Mouse (Mus musculus) lung, embryonic 14.5 days (tissue): ENCODE data around the gene Col15a1. TPM values are rescaled to one million over a fixed set of nuclear protein-coding genes. Genes with fewer than 3 reads are reported as not detected.

Source experiments
- ATAC-seq: fragments of 200-750 bp; cut with Nextera tagmentation; 2 replicates; pipeline ENCODE4 v1.8.0; 2017; ENCODE audit warnings: mild to moderate bottlenecking, moderate TSS enrichment, moderate library complexity; ENCODE audit not compliant: insufficient read depth
- DNase-seq: peaks from one replicate; pipeline ENCODE4 v3.0.0-alpha.2; 2015
- H3K27ac ChIP-seq: fragments of 300-500 bp; sonication (generic); 2 replicates; pipeline ENCODE4 v1.5.1; 2014; ENCODE audit warnings: low read depth, mild to moderate bottlenecking, moderate library complexity
- H3K27me3 ChIP-seq: fragments of 300-500 bp; sonication (generic); 2 replicates; pipeline ENCODE4 v1.6.1; 2014; ENCODE audit warnings: low read length, control low read depth; ENCODE audit not compliant: insufficient read depth
- H3K36me3 ChIP-seq: fragments of 300-500 bp; sonication (generic); 2 replicates; pipeline ENCODE4 v1.6.1; 2014; ENCODE audit warnings: control low read depth; ENCODE audit not compliant: insufficient read depth
- H3K4me1 ChIP-seq: fragments of 300-500 bp; sonication (generic); 2 replicates; pipeline ENCODE4 v1.6.1; 2014; ENCODE audit warnings: antibody characterized with exemption, control low read depth; ENCODE audit not compliant: insufficient read depth
- H3K4me2 ChIP-seq: fragments of 300-500 bp; sonication (generic); 2 replicates; pipeline ENCODE4 v1.6.1; 2014; ENCODE audit warnings: mild to moderate bottlenecking
- H3K4me3 ChIP-seq: fragments of 300-500 bp; sonication (generic); 2 replicates; pipeline ENCODE4 v1.5.1; 2014; ENCODE audit warnings: low read depth, low read length
- H3K9ac ChIP-seq: fragments of 300-500 bp; sonication (generic); 2 replicates; pipeline ENCODE4 v1.6.1; 2014
- H3K9me3 ChIP-seq: fragments of 300-500 bp; sonication (generic); 2 replicates; pipeline ENCODE4 v1.6.1; 2016; ENCODE audit warnings: low read depth, low read length, control low read depth
- CTCF ChIP-seq: IDR thresholded peaks from 2 replicates; pipeline ENCODE4 v1.5.1; 2016; ENCODE audit warnings: antibody characterized with exemption, low read depth
- WGBS: fragments of 180-500 bp; shearing (Covaris S2); extraction: QIAGEN DNeasy Blood & Tissue Kit; methylation state at CpG from one replicate; pipeline ENCODE4 v1.1.7; 2014; 5-methylcytosine and 5-hydroxymethylcytosine counted together
- polyA plus RNA-seq: library from polyadenylated mRNA; unstranded; fragments of >200 nt; fragmentation: Nextera tagmentation; extraction: Ambion mirVana; gene quantifications from 2 replicates; pipeline ENCODE4 v1.2.1, GENCODE M21; 2014

The Col15a1 gene
- polyA plus RNA-seq, 1 experiment from 2014 or later: 22.1 TPM

DNA sequence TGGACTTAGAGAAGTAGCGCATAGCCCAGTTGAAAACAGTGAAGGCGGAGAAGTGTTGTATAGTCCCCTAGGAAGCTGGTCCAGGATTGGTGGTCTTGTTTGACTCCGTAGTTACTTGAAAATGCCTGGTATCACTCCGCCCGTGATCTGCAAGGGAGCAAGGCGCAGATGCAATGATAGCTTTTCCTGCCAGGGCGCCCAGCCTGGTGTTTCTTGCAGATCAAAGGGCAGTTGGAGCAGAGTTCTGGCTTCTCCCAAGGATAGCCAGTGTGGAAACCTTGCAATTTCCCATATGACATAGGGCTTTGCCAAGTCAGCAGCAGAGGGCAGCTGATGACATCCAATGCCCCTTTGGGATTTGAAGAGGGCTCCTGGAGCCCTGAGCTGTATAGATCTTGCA lies 1.5 kb downstream of the Col15a1 start:
- H3K36me3 ChIP-seq: no peaks in the 10 kb centered on the region
- H3K9me3 ChIP-seq: no peaks in the 10 kb centered on the region
- no peak overlapping the region for H3K9ac ChIP-seq
- peak overlapping the region; percentile 49; the same call in 1 of the 2 replicates for H3K4me3 ChIP-seq
- peaks cover 41% of the 10 kb centered on the region for H3K27me3 ChIP-seq
- TF ChIP-seq CTCF: no peak
- H3K4me2 ChIP-seq: peak overlapping the region; percentile 78
- DNase-seq (no peak), ATAC-seq (no peak)
- H3K4me1 ChIP-seq: peaks cover 9% of the 10 kb centered on the region; the same call in 1 of the 2 replicates
- no peak overlapping the region for H3K27ac ChIP-seq
- 75% methylated on average over 7 of the region's 7 CpGs for WGBS

DNA sequence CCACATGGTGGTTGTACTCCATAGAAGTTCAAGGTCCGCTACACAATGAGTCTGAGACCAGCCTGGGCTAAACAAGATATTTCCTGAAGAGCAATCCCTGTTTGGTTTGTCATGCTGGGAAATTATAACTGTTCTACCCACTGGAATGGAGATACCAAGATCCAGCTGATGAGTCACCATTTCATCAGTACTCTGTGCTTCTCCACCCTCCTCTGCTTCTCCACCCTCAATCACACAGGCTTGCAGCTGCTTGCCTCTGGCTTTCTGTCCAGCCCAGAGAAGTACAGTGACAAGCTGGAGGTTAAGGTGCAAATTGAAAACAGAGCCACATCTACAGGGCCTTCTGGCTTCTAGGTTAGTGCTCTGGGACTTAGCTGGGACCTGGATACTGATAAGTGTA lies 10.9 kb downstream of the Col15a1 start:
- Histone ChIP-seq H3K27me3 (no peaks in the 10 kb centered on the region), H3K4me1 (no peaks in the 10 kb centered on the region), H3K4me2 (no peak overlapping the region), H3K36me3 (no peaks in the 10 kb centered on the region), H3K9me3 (no peaks in the 10 kb centered on the region), H3K9ac (no peak overlapping the region), H3K4me3 (no peak overlapping the region), H3K27ac (no peak overlapping the region)
- DNase-seq (no peak), ATAC-seq (no peak)
- TF ChIP-seq CTCF: no peak
- whole genome bisulfite sequencing: 86% methylated on average over 1 of the region's 1 CpGs

DNA sequence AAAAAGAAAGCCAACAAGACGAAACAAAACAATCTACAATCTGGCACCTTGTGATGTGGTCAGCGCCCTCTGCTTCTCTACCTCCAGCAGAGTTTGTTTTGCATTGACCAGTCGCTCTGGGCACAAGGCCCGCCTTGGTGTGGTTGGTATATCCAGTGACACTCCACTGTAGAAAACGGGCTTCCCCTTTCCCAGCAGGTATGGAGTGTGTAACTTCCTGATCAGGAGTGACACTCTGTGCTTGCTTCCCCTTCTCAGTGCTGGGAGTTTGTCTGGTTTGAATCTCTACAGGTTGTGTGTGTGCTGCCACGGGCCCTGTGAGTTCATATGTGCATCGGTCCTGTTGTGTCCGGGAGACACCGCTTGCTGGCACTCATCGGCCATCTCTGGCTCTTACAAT lies 11.4 kb downstream of the Col15a1 start:
- no peak overlapping the region for H3K4me3 ChIP-seq
- no peaks in the 10 kb centered on the region for H3K27me3 ChIP-seq
- H3K36me3 ChIP-seq: no peaks in the 10 kb centered on the region
- no peak overlapping the region for H3K4me2 ChIP-seq
- no peak overlapping the region for H3K9ac ChIP-seq
- no peak overlapping the region for H3K27ac ChIP-seq
- no peaks in the 10 kb centered on the region for H3K4me1 ChIP-seq
- TF ChIP-seq CTCF: no peak
- no peaks in the 10 kb centered on the region for H3K9me3 ChIP-seq
- no peak for ATAC-seq
- DNase-seq: no peak
- WGBS: 80% methylated on average over 10 of the region's 10 CpGs

DNA sequence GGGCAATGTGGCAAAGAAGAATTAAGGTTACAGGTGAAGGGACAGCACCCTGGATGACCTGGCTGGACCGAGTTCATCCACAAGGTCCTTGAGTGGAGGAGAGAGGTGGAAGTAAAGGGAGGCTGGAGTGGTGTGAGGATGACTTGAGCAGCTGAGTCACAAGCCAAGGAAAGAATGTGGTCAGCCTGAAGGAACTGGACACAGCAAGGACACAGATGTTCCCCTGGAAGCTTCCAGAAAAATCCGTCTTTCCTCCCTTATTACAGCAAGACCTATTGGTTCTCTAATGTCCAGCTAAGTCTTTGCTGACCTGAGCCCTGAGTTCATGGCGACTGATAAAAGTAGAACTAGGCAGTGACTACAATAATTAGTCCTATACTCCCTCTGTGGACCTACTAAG lies 12.6 kb downstream of the Col15a1 start:
- no peak for TF ChIP-seq CTCF
- Histone ChIP-seq H3K27me3 (no peaks in the 10 kb centered on the region), H3K36me3 (no peaks in the 10 kb centered on the region), H3K4me1 (no peaks in the 10 kb centered on the region), H3K9ac (no peak overlapping the region), H3K27ac (no peak overlapping the region), H3K4me3 (no peak overlapping the region), H3K9me3 (no peaks in the 10 kb centered on the region), H3K4me2 (no peak overlapping the region)
- WGBS: 78% methylated on average over 3 of the region's 3 CpGs
- DNase-seq: no peak
- ATAC-seq: no peak

DNA sequence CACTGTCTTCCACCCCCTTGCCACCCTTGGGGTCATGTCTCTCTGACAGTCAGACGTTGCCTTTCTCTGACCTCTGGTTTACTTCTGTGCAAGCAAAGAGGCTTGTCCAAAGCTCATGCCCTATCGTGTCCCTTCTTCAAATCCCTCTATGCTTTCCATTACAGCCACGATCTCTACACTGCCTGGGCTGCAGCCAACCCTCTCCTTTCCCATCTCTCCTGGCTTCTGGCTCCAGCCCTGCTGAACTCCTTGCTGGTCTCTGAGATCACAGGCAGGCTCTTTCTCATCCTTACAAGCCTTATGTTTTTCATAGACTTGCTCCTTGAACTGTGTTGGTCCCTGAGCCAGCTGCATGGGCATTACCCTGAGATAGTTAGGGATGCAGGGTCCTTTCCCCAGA lies 14.2 kb downstream of the Col15a1 start:
- Histone ChIP-seq H3K27me3 (no peaks in the 10 kb centered on the region), H3K27ac (no peak overlapping the region), H3K36me3 (no peaks in the 10 kb centered on the region), H3K9ac (no peak overlapping the region), H3K9me3 (no peaks in the 10 kb centered on the region), H3K4me3 (no peak overlapping the region), H3K4me1 (no peaks in the 10 kb centered on the region), H3K4me2 (no peak overlapping the region)
- TF ChIP-seq CTCF: no peak
- ATAC-seq (no peak), DNase-seq (no peak)
- 67% methylated on average over 3 of the region's 3 CpGs for WGBS

DNA sequence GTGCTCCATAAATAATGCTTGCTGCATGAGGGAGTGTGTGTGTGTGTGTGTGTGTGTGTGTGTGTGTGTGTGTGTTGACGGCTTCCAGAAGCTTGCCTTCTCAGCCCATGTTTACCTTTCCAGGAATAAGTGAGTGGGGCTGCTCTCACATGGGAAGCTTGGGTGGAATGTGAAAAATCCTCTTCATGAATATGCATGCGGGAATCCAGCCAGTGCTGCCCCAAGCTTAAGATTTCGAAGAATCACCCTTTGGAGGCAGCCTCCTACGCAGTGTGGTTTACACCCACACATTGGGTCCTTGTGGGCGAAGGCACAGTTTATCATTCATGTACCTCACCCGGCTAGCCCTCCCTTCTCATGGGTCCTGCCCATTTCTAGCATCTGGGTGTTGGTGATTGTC lies 18.0 kb downstream of the Col15a1 start:
- Histone ChIP-seq H3K4me3 (no peak overlapping the region), H3K27ac (no peak overlapping the region), H3K27me3 (no peaks in the 10 kb centered on the region), H3K4me1 (no peaks in the 10 kb centered on the region), H3K36me3 (no peaks in the 10 kb centered on the region), H3K4me2 (no peak overlapping the region), H3K9me3 (no peaks in the 10 kb centered on the region), H3K9ac (no peak overlapping the region)
- DNase-seq (no peak), ATAC-seq (no peak)
- no peak for TF ChIP-seq CTCF
- WGBS: 68% methylated on average over 6 of the region's 6 CpGs

DNA sequence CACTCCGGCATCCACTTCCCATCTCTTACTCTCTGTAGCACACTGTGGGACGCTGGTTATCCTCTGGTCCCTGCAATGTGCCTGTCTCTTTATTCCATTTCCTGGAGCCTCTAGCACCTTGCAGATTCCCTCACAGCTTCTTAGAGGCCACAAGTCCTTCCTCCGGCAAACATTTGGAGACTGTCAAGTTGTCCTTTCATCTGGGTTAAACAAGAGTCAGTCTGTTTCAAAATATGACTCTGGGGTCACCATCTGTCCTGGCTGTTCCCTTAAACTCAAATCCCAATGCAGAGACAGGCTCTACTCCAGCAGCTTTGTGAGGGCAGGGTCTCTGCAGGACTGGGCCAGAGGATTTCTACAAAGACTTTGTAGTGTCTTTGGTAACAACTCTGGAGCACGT lies 19.1 kb downstream of the Col15a1 start:
- no peak overlapping the region for H3K9ac ChIP-seq
- H3K27ac ChIP-seq: no peak overlapping the region
- no peaks in the 10 kb centered on the region for H3K4me1 ChIP-seq
- no peak overlapping the region for H3K4me3 ChIP-seq
- ATAC-seq (no peak), DNase-seq (no peak)
- WGBS: 39% methylated on average over 4 of the region's 4 CpGs
- H3K9me3 ChIP-seq: no peaks in the 10 kb centered on the region
- TF ChIP-seq CTCF: no peak
- no peak overlapping the region for H3K4me2 ChIP-seq
- H3K27me3 ChIP-seq: no peaks in the 10 kb centered on the region
- no peaks in the 10 kb centered on the region for H3K36me3 ChIP-seq

DNA sequence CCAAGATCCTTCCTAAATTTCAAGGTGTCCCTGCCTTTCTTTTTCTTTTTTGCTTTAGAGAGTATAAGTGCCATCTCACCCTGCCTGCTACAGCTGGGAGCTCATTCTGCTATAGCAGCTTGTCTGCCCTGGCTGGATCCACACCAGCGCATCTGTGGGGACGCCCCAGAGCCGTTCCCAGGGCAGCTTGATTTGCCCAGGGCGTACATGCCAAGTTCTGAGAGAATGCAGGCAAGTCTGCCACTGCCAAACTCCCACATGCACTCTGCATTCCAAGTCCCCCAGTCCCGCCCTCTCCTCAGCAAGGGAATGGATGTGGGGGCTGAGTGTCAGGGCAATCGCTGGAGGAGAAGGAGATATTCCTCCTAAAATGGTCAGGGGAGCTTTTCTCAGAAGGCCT lies 19.8 kb downstream of the Col15a1 start:
- Histone ChIP-seq H3K4me1 (peaks cover 4% of the 10 kb centered on the region; the same call in 1 of the 2 replicates), H3K4me2 (no peak overlapping the region)

More for the DNA sequence above, 19.8 kb downstream of the Col15a1 start:
- Histone ChIP-seq H3K27me3 (no peaks in the 10 kb centered on the region), H3K36me3 (no peaks in the 10 kb centered on the region), H3K9me3 (no peaks in the 10 kb centered on the region), H3K27ac (no peak overlapping the region), H3K4me3 (no peak overlapping the region), H3K9ac (no peak overlapping the region)
- WGBS: 38% methylated on average over 6 of the region's 6 CpGs
- DNase-seq (peak; percentile 57), ATAC-seq (peak; percentile 63)
- TF ChIP-seq CTCF: no peak
